10 mouse cellular contexts compared by ENCODE assay signal in the genomic region with DNA sequence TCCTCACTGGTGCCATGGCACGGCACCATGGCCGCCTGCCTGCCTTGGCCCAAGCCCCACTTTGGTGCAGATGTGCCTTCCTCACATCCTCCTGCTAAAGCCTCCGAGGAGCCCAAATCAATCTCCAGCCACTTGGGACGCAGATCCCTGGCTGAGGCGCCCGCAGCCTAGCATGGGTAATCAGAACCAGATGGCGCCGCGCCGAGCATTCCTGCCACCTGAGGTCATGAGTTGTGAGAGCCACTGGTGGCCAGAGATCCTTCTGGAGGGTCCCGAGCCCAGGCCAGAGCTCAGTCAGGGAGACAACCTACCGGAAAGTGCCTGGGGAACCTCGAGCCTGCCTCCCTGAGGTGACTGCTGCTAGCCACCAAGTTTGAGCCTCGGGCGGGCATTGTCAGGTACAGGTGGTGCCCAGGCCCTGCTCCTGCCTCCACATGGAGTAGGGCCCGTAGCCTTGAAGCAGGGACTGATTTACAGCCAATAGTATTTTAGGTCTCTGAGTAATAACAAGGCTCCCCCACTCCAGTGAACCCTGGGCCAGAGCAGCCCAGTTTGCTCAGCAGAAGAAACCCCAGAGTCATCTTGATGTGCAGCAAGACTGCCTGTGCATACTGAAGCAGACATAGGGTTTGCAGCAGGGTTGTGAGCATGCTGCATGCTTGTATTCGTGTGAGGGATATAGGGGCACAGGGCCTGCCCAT. TPM values are rescaled to one million over a fixed set of nuclear protein-coding genes. Genes with fewer than 3 reads are reported as not detected.
DNase-seq lines count a peak whose midpoint lies in the region; ATAC-seq and TF ChIP-seq lines count a peak whose summit lies in the region.
"Had no signal": no experiment of that assay in that cellular context is flagged by ENCODE, and none has a peak within 500 bp of the region (broad histone marks: within the 10 kb centered on the region; RNA-seq: fewer than 3 reads in every experiment).

No protein-coding gene starts in this region.

- H3K4me3 ChIP-seq in heart, postnatal 0 days (ENCODE audit: low read depth, low read length): no peak overlapping the region
- H3K4me3 ChIP-seq in intestine, embryonic 16.5 days (ENCODE audit: low read length): no peak overlapping the region
- H3K4me3 ChIP-seq: liver, embryonic 15.5 days; myocyte had no signal

- TF ChIP-seq EP300 in heart, postnatal 0 days (IDR thresholded peaks at IDR 0.05; ENCODE audit: low read depth): no peak

- peak; percentile 14; the same call in 1 of the 2 replicates for TF ChIP-seq CTCF in heart, postnatal 0 days (IDR thresholded peaks at IDR 0.05; ENCODE audit: low read depth)

- H3K9ac ChIP-seq in heart, postnatal 0 days (replicated peaks; ENCODE audit: low read depth, low read length): no peak overlapping the region
- H3K9ac ChIP-seq in intestine, embryonic 16.5 days (ENCODE audit: low read depth, low read length): no peak overlapping the region
- H3K9ac ChIP-seq: liver, embryonic 15.5 days had no signal

- 34% methylated on average over 17 of the region's 17 CpGs for WGBS in heart, postnatal 0 days
- 52% methylated on average over 17 of the region's 17 CpGs for WGBS in intestine, embryonic 16.5 days

- ATAC-seq in heart, postnatal 0 days (ENCODE audit: insufficient read depth, low read depth): peak; percentile 76
- no peak for ATAC-seq in intestine, embryonic 16.5 days
- ATAC-seq: forebrain, embryonic 14.5 days had no signal

- H3K27me3 ChIP-seq in heart, postnatal 0 days (ENCODE audit: control insufficient read depth, insufficient read depth, low read length): 0 out of 2 replicates have a peak, but pooled peaks cover 6% of the 10 kb centered on the region
- no peaks in the 10 kb centered on the region for H3K27me3 ChIP-seq in intestine, embryonic 16.5 days (replicated peaks; ENCODE audit: control insufficient read depth, insufficient read depth, low read length)
- H3K27me3 ChIP-seq: liver, embryonic 15.5 days had no signal

- no peaks in the 10 kb centered on the region for H3K36me3 ChIP-seq in heart, postnatal 0 days (replicated peaks; ENCODE audit: control insufficient read depth, insufficient read depth, low read length)
- no peaks in the 10 kb centered on the region for H3K36me3 ChIP-seq in intestine, embryonic 16.5 days (ENCODE audit: control insufficient read depth, insufficient read depth, low read length)
- H3K36me3 ChIP-seq: liver, embryonic 15.5 days had no signal

- H3K27ac ChIP-seq in heart, postnatal 0 days (ENCODE audit: low read depth): no peak overlapping the region
- no peak overlapping the region for H3K27ac ChIP-seq in intestine, embryonic 16.5 days (ENCODE audit: low read length)
- H3K27ac ChIP-seq: liver, embryonic 15.5 days had no signal

- peak; percentile 18 for DNase-seq in ovary, postnatal 14 days (ENCODE audit: low spot score)
- no peak for DNase-seq in ovary, adult 18-20 months (ENCODE audit: low spot score)
- DNase-seq in fibroblast of lung, adult 2 months (ENCODE audit: low read depth): peak; percentile 61
- peak; percentile 33 for DNase-seq in heart, postnatal 0 days (ENCODE audit: low spot score)
- DNase-seq in urinary bladder, adult 2 months (ENCODE audit: low spot score): no peak
- no peak for DNase-seq in layer of hippocampus, adult 9-10 months (ENCODE audit: low spot score)

- peaks cover 5% of the 10 kb centered on the region for H3K4me1 ChIP-seq in heart, postnatal 0 days (ENCODE audit: control insufficient read depth, insufficient read depth)
- H3K4me1 ChIP-seq in intestine, embryonic 16.5 days (ENCODE audit: control insufficient read depth, insufficient read depth, low read length): no peaks in the 10 kb centered on the region
- H3K4me1 ChIP-seq: liver, embryonic 15.5 days had no signal

- no peak overlapping the region for H3K4me2 ChIP-seq in heart, postnatal 0 days (ENCODE audit: low read depth, low read length)
- H3K4me2 ChIP-seq in intestine, embryonic 16.5 days (ENCODE audit: low read depth, low read length): no peak overlapping the region
- H3K4me2 ChIP-seq: liver, embryonic 15.5 days had no signal

- no peaks in the 10 kb centered on the region for H3K9me3 ChIP-seq in heart, postnatal 0 days (replicated peaks; ENCODE audit: control insufficient read depth, low read length)
- H3K9me3 ChIP-seq in intestine, embryonic 16.5 days (ENCODE audit: control insufficient read depth, low read length): no peaks in the 10 kb centered on the region
- H3K9me3 ChIP-seq: liver, embryonic 15.5 days had no signal

RNA-seq across cellular contexts. Expression of a gene that starts 35.1 kb away (rescaled TPM):
- 2.1 TPM in 1 of 2 replicates, not detected in the other for total RNA-seq in heart, postnatal 0 days (2014; rRNA removed; ENCODE audit: low replicate concordance)
- 0.11 and 0.14 TPM in 2 replicates for polyA plus RNA-seq in heart, postnatal 0 days (2015; fragmentation: Nextera tagmentation; extraction: Ambion mirVana)
- 0.09 and 0.55 TPM in 2 replicates for polyA plus RNA-seq in intestine, embryonic 16.5 days (2015; fragmentation: Nextera tagmentation; extraction: Ambion mirVana)
- polyA plus RNA-seq in urinary bladder, adult 2 months (2012; rRNA removed): 2.0 and 4.1 TPM in 2 replicates

RNA-seq across cellular contexts. Expression of a gene that starts 56.7 kb away (rescaled TPM):
- total RNA-seq in heart, postnatal 0 days (2014; rRNA removed; ENCODE audit: low replicate concordance): 0.42 and 1.6 TPM in 2 replicates
- polyA plus RNA-seq in heart, postnatal 0 days (2015; fragmentation: Nextera tagmentation; extraction: Ambion mirVana): 0.94 and 1.2 TPM in 2 replicates
- 2.0 and 2.4 TPM in 2 replicates for polyA plus RNA-seq in intestine, embryonic 16.5 days (2015; fragmentation: Nextera tagmentation; extraction: Ambion mirVana)
- polyA plus RNA-seq in urinary bladder, adult 2 months (2012; rRNA removed): 4.4 and 5.6 TPM in 2 replicates

RNA-seq across cellular contexts. Expression of a gene that starts 56.9 kb away (rescaled TPM):
- 0.43 and 2.2 TPM in 2 replicates for total RNA-seq in heart, postnatal 0 days (2014; rRNA removed; ENCODE audit: low replicate concordance)
- polyA plus RNA-seq in heart, postnatal 0 days (2015; fragmentation: Nextera tagmentation; extraction: Ambion mirVana): 7.5 and 8.5 TPM in 2 replicates
- polyA plus RNA-seq in intestine, embryonic 16.5 days (2015; fragmentation: Nextera tagmentation; extraction: Ambion mirVana): 13.3 and 14.4 TPM in 2 replicates
- polyA plus RNA-seq in urinary bladder, adult 2 months (2012; rRNA removed): 7.9 and 8.4 TPM in 2 replicates

Comparison
In these comparisons a context has a peak if more than half of its experiments do, and no peak if none do; other contexts are left out.
1. DNase-seq: peak in ovary, postnatal 14 days (single experiment), fibroblast of lung, adult 2 months (single experiment) and heart, postnatal 0 days (single experiment); none in ovary, adult 18-20 months (single experiment), urinary bladder, adult 2 months (single experiment) and layer of hippocampus, adult 9-10 months (single experiment).